Mouse (Mus musculus) ES-Bruce4 (cell line): ENCODE data around the gene Cnnm3. TPM values are rescaled to one million over a fixed set of nuclear protein-coding genes. Genes with fewer than 3 reads are reported as not detected.

Experiments used
- H3K27ac ChIP-seq: 2 replicates; pipeline ENCODE4 v1.5.1; 2012; ENCODE audit warnings: low read length, inconsistent platforms; ENCODE audit not compliant: insufficient read depth
- H3K27me3 ChIP-seq: 2 replicates; pipeline ENCODE4 v1.6.1; 2012; ENCODE audit warnings: mild to moderate bottlenecking, low read length, inconsistent platforms; ENCODE audit not compliant: control insufficient read depth, poor library complexity, insufficient read depth, severe bottlenecking
- H3K36me3 ChIP-seq: 2 replicates; pipeline ENCODE4 v1.6.1; 2012; ENCODE audit warnings: inconsistent platforms, mild to moderate bottlenecking, low read length, moderate library complexity; ENCODE audit not compliant: control insufficient read depth, poor library complexity, insufficient read depth, severe bottlenecking
- H3K4me1 ChIP-seq: one replicate; pipeline ENCODE4 v1.8.1; 2011; ENCODE audit warnings: low read length; ENCODE audit not compliant: control insufficient read depth, insufficient read depth
- H3K4me3 ChIP-seq: 2 replicates; pipeline ENCODE4 v1.5.1; 2011; ENCODE audit warnings: low read depth, mild to moderate bottlenecking, low read length
- H3K9ac ChIP-seq: 2 replicates; pipeline ENCODE4 v1.6.1; 2012; ENCODE audit warnings: low read depth, mild to moderate bottlenecking, inconsistent platforms; ENCODE audit not compliant: poor library complexity, severe bottlenecking
- H3K9me3 ChIP-seq: replicated peaks from 2 replicates; pipeline ENCODE4 v1.6.1; 2012; ENCODE audit warnings: mild to moderate bottlenecking, low read length, inconsistent platforms; ENCODE audit not compliant: control insufficient read depth, poor library complexity, insufficient read depth, severe bottlenecking
- CTCF ChIP-seq: IDR thresholded peaks from one replicate; pipeline ENCODE4 v1.8.1; 2011; ENCODE audit warnings: low read depth, low read length
- EP300 ChIP-seq: IDR thresholded peaks from 2 replicates; pipeline ENCODE4 v1.6.1; 2011; ENCODE audit warnings: low read depth, low read length; ENCODE audit not compliant: insufficient read depth
- POLR2A ChIP-seq: IDR thresholded peaks from one replicate; pipeline ENCODE4 v1.8.1; 2011; ENCODE audit warnings: low read length; ENCODE audit not compliant: insufficient read depth
- polyA plus RNA-seq: library from polyadenylated mRNA; stranded (reverse); fragments of >200 nt; gene quantifications from 2 replicates; pipeline ENCODE4 v1.2.4, GENCODE M21; 2011; ENCODE audit warnings: low read depth; ENCODE audit not compliant: missing spikeins, insufficient read depth, insufficient read length

The Cnnm3 gene
- polyA plus RNA-seq, 1 experiment, result 17.4 TPM

- no peak overlapping the region for H3K9ac ChIP-seq
- H3K9me3 ChIP-seq, result no peaks in the 10 kb centered on the region
- H3K4me1 ChIP-seq, result no peaks in the 10 kb centered on the region
- H3K27me3 ChIP-seq, result no peaks in the 10 kb centered on the region
- H3K36me3 ChIP-seq, result peaks cover 32% of the 10 kb centered on the region
- TF ChIP-seq EP300, result no peak
- no peak for TF ChIP-seq CTCF
- TF ChIP-seq POLR2A, result no peak
- no peak overlapping the region for H3K27ac ChIP-seq
- H3K4me3 ChIP-seq, result no peak overlapping the region
Observed at GRCm38 (mm10) chr1:36522210-36522609, 10.5 kb downstream of the Cnnm3 start.

- TF ChIP-seq EP300 (no peak), CTCF (no peak), POLR2A (no peak)
- Histone ChIP-seq H3K4me1 (no peaks in the 10 kb centered on the region), H3K4me3 (no peak overlapping the region), H3K9me3 (no peaks in the 10 kb centered on the region), H3K36me3 (peaks cover 32% of the 10 kb centered on the region), H3K9ac (no peak overlapping the region), H3K27ac (no peak overlapping the region), H3K27me3 (no peaks in the 10 kb centered on the region)
Observed at GRCm38 (mm10) chr1:36523332-36524013, 11.8 kb downstream of the Cnnm3 start.

GRCm38 (mm10) chr1:36524058-36524457 lies 12.4 kb downstream of the Cnnm3 start:
- Histone ChIP-seq H3K9ac (no peak overlapping the region), H3K36me3 (peaks cover 32% of the 10 kb centered on the region), H3K27ac (no peak overlapping the region)

GRCm38 (mm10) chr1:36525774-36526173 lies 14.1 kb downstream of the Cnnm3 start:
- no peaks in the 10 kb centered on the region for H3K27me3 ChIP-seq
- no peaks in the 10 kb centered on the region for H3K9me3 ChIP-seq
- TF ChIP-seq EP300 (no peak), CTCF (no peak), POLR2A (no peak)
- peaks cover 22% of the 10 kb centered on the region for H3K36me3 ChIP-seq
- no peak overlapping the region for H3K4me3 ChIP-seq
- no peak overlapping the region for H3K27ac ChIP-seq
- no peaks in the 10 kb centered on the region for H3K4me1 ChIP-seq
- no peak overlapping the region for H3K9ac ChIP-seq

More at GRCm38 (mm10) chr1:36524058-36524457, 12.4 kb downstream of the Cnnm3 start:
- Histone ChIP-seq H3K4me3 (no peak overlapping the region), H3K27me3 (no peaks in the 10 kb centered on the region), H3K9me3 (no peaks in the 10 kb centered on the region), H3K4me1 (no peaks in the 10 kb centered on the region)
- TF ChIP-seq CTCF (no peak), EP300 (no peak), POLR2A (no peak)

- TF ChIP-seq POLR2A (no peak), CTCF (no peak), EP300 (no peak)
- Histone ChIP-seq H3K4me1 (no peaks in the 10 kb centered on the region), H3K9me3 (no peaks in the 10 kb centered on the region), H3K4me3 (no peak overlapping the region), H3K36me3 (peaks cover 17% of the 10 kb centered on the region), H3K9ac (no peak overlapping the region), H3K27ac (no peak overlapping the region), H3K27me3 (no peaks in the 10 kb centered on the region)
Observed at GRCm38 (mm10) chr1:36526903-36527302, 15.2 kb downstream of the Cnnm3 start.

- no peak overlapping the region for H3K9ac ChIP-seq
- 0 out of 2 replicates have a peak overlapping the region, but pooled peaks have one; percentile 9 for H3K27ac ChIP-seq
- H3K4me3 ChIP-seq, result no peak overlapping the region
- no peaks in the 10 kb centered on the region for H3K4me1 ChIP-seq
- H3K36me3 ChIP-seq, result peaks cover 15% of the 10 kb centered on the region
- TF ChIP-seq CTCF (no peak), EP300 (no peak)
- no peaks in the 10 kb centered on the region for H3K9me3 ChIP-seq
- no peaks in the 10 kb centered on the region for H3K27me3 ChIP-seq
Observed at GRCm38 (mm10) chr1:36528351-36528750, 16.7 kb downstream of the Cnnm3 start.
